Mouse (Mus musculus) intestine, postnatal 0 days (tissue): ENCODE data around the gene Gipc2. TPM values are rescaled to one million over a fixed set of nuclear protein-coding genes. Genes with fewer than 3 reads are reported as not detected.
A peak's percentile ranks its signal among the peaks of the same experiment; 100 is the strongest.

ENCODE experiments used
- ATAC-seq: fragments of 200-750 bp; cut with Nextera tagmentation; 2 replicates; pipeline ENCODE4 v1.8.0; 2017; ENCODE audit warnings: mild to moderate bottlenecking, moderate TSS enrichment, moderate library complexity
- H3K27ac ChIP-seq: fragments of 300-500 bp; sonication (generic); 2 replicates; pipeline ENCODE4 v1.5.1; 2014; ENCODE audit warnings: mild to moderate bottlenecking, low read depth, low read length, moderate library complexity
- H3K27me3 ChIP-seq: fragments of 300-500 bp; sonication (generic); replicated peaks from 2 replicates; pipeline ENCODE4 v1.6.1; 2014; ENCODE audit warnings: low read length, mixed read lengths; ENCODE audit not compliant: control insufficient read depth, insufficient read depth
- H3K36me3 ChIP-seq: fragments of 300-500 bp; sonication (generic); 2 replicates; pipeline ENCODE4 v1.6.1; 2014; ENCODE audit warnings: mild to moderate bottlenecking, moderate library complexity; ENCODE audit not compliant: control insufficient read depth, insufficient read depth
- H3K4me1 ChIP-seq: fragments of 300-500 bp; sonication (generic); replicated peaks from 2 replicates; pipeline ENCODE4 v1.6.1; 2014; ENCODE audit warnings: antibody characterized with exemption, low read length, mixed read lengths; ENCODE audit not compliant: control insufficient read depth, insufficient read depth
- H3K4me2 ChIP-seq: fragments of 300-500 bp; sonication (generic); replicated peaks from 2 replicates; pipeline ENCODE4 v1.6.1; 2014; ENCODE audit warnings: low read depth, mild to moderate bottlenecking, moderate library complexity
- H3K4me3 ChIP-seq: fragments of 300-500 bp; sonication (generic); 2 replicates; pipeline ENCODE4 v1.5.1; 2014; ENCODE audit warnings: low read depth, low read length
- H3K9ac ChIP-seq: fragments of 300-500 bp; sonication (generic); 2 replicates; pipeline ENCODE4 v1.6.1; 2014; ENCODE audit warnings: mild to moderate bottlenecking, low read depth, low read length
- H3K9me3 ChIP-seq: fragments of 300-500 bp; sonication (generic); 2 replicates; pipeline ENCODE4 v1.6.1; 2016; ENCODE audit warnings: mixed run types; ENCODE audit not compliant: control insufficient read depth
- CTCF ChIP-seq: sonication (generic); IDR thresholded peaks from 2 replicates; pipeline ENCODE4 v1.5.1; 2016; ENCODE audit warnings: low read depth, mild to moderate bottlenecking, control low read depth, antibody characterized with exemption, moderate library complexity
- WGBS: fragments of 180-500 bp; shearing (Covaris S2); extraction: QIAGEN DNeasy Blood & Tissue Kit; methylation state at CpG from one replicate; pipeline ENCODE4 v1.1.7; 2014; 5-methylcytosine and 5-hydroxymethylcytosine counted together
- polyA plus RNA-seq: library from polyadenylated mRNA; unstranded; fragments of >200 nt; fragmentation: Nextera tagmentation; extraction: Ambion mirVana; gene quantifications from 2 replicates; pipeline ENCODE4 v1.2.1, GENCODE M21; 2015

The Gipc2 gene
- polyA plus RNA-seq, 1 experiment from 2014 or later = 243 TPM

GRCm38 (mm10) chr3:152108003-152108395, 58.0 kb downstream of the Gipc2 start:
- 65% methylated on average over 5 of the region's 5 CpGs for WGBS
- TF ChIP-seq CTCF = no peak

GRCm38 (mm10) chr3:152107149-152108002, 58.7 kb downstream of the Gipc2 start:
- no peaks in the 10 kb centered on the region for H3K9me3 ChIP-seq
- peak overlapping the region; percentile 54 for H3K4me2 ChIP-seq
- peaks cover 7% of the 10 kb centered on the region for H3K36me3 ChIP-seq
- ATAC-seq = no peak
- WGBS = 43% methylated on average over 30 of the region's 30 CpGs
- H3K4me1 ChIP-seq = no peaks in the 10 kb centered on the region
- H3K27me3 ChIP-seq = no peaks in the 10 kb centered on the region
- H3K4me3 ChIP-seq = no peak overlapping the region
- no peak overlapping the region for H3K9ac ChIP-seq
- TF ChIP-seq CTCF = no peak
- H3K27ac ChIP-seq = no peak overlapping the region

More at GRCm38 (mm10) chr3:152108003-152108395, 58.0 kb downstream of the Gipc2 start:
- Histone ChIP-seq H3K4me1 (no peaks in the 10 kb centered on the region), H3K27me3 (no peaks in the 10 kb centered on the region), H3K4me3 (no peak overlapping the region), H3K4me2 (0 out of 2 replicates have a peak overlapping the region, but pooled peaks have one; percentile 54), H3K36me3 (peaks cover 7% of the 10 kb centered on the region), H3K9ac (no peak overlapping the region), H3K27ac (no peak overlapping the region), H3K9me3 (no peaks in the 10 kb centered on the region)
- no peak for ATAC-seq

- ATAC-seq = no peak
- Histone ChIP-seq H3K4me2 (peak overlapping the region; percentile 54), H3K9ac (no peak overlapping the region), H3K27me3 (no peaks in the 10 kb centered on the region), H3K4me3 (0 out of 2 replicates have a peak overlapping the region, but pooled peaks have one; percentile 0), H3K9me3 (no peaks in the 10 kb centered on the region), H3K27ac (no peak overlapping the region), H3K4me1 (no peaks in the 10 kb centered on the region), H3K36me3 (peaks cover 9% of the 10 kb centered on the region)
- WGBS = 43% methylated on average over 28 of the region's 28 CpGs
- TF ChIP-seq CTCF = no peak
Observed at GRCm38 (mm10) chr3:152106225-152107148, 59.5 kb downstream of the Gipc2 start.

- H3K36me3 ChIP-seq = peaks cover 15% of the 10 kb centered on the region
- H3K9ac ChIP-seq = no peak overlapping the region
- no peaks in the 10 kb centered on the region for H3K4me1 ChIP-seq
- H3K4me2 ChIP-seq = peak overlapping the region; percentile 9; the same call in 1 of the 2 replicates
- 36% methylated on average over 14 of the region's 14 CpGs for WGBS
- ATAC-seq = no peak; the same call in 1 of the 2 replicates
- H3K4me3 ChIP-seq = no peak overlapping the region
- no peaks in the 10 kb centered on the region for H3K27me3 ChIP-seq
- H3K9me3 ChIP-seq = no peaks in the 10 kb centered on the region
- peak; percentile 87 for TF ChIP-seq CTCF
- H3K27ac ChIP-seq = no peak overlapping the region
Observed at GRCm38 (mm10) chr3:152105341-152105740, 60.7 kb downstream of the Gipc2 start.

GRCm38 (mm10) chr3:152103381-152103780, 62.6 kb downstream of the Gipc2 start:
- Histone ChIP-seq H3K9me3 (no peaks in the 10 kb centered on the region), H3K36me3 (peaks cover 17% of the 10 kb centered on the region), H3K4me2 (no peak overlapping the region), H3K27ac (no peak overlapping the region), H3K27me3 (no peaks in the 10 kb centered on the region), H3K4me3 (no peak overlapping the region), H3K9ac (no peak overlapping the region), H3K4me1 (no peaks in the 10 kb centered on the region)
- no peak for ATAC-seq
- WGBS = 90% methylated on average over 4 of the region's 4 CpGs
- TF ChIP-seq CTCF = no peak

GRCm38 (mm10) chr3:152101459-152101858, 64.6 kb downstream of the Gipc2 start:
- 94% methylated on average over 7 of the region's 7 CpGs for WGBS
- H3K36me3 ChIP-seq = peaks cover 19% of the 10 kb centered on the region

More at GRCm38 (mm10) chr3:152101459-152101858, 64.6 kb downstream of the Gipc2 start:
- no peak for ATAC-seq
- H3K4me2 ChIP-seq = no peak overlapping the region
- no peak overlapping the region for H3K4me3 ChIP-seq
- TF ChIP-seq CTCF = peak; percentile 36
- H3K9me3 ChIP-seq = no peaks in the 10 kb centered on the region
- no peak overlapping the region for H3K27ac ChIP-seq
- no peak overlapping the region for H3K9ac ChIP-seq
- no peaks in the 10 kb centered on the region for H3K4me1 ChIP-seq
- H3K27me3 ChIP-seq = no peaks in the 10 kb centered on the region
